8 mouse cellular contexts compared by ENCODE assay signal in genomic region chr10:69185894-69186893, GRCm38 (mm10). TPM values are rescaled to one million over a fixed set of nuclear protein-coding genes. Genes with fewer than 3 reads are reported as not detected.
A peak's percentile ranks its signal among the peaks of the same experiment; 100 is the strongest.
DNase-seq lines count a peak whose midpoint lies in the region; ATAC-seq lines count a peak whose summit lies in the region.

No protein-coding gene starts in this region.

- 26% methylated on average over 21 of the region's 21 CpGs for WGBS in heart, embryonic 13.5 days
- 27% methylated on average over 21 of the region's 21 CpGs for WGBS in liver, embryonic 11.5 days
- 13% methylated on average over 21 of the region's 21 CpGs for WGBS in stomach, embryonic 16.5 days

- H3K9ac ChIP-seq in heart, embryonic 13.5 days: peak overlapping the region; percentile 66
- no peak overlapping the region for H3K9ac ChIP-seq in liver, embryonic 11.5 days (ENCODE audit: low read depth, low read length)
- peak overlapping the region; percentile 56; the same call in 1 of the 2 replicates for H3K9ac ChIP-seq in stomach, embryonic 16.5 days (ENCODE audit: low read length)

- H3K4me3 ChIP-seq in heart, embryonic 13.5 days: peak overlapping the region; percentile 45
- H3K4me3 ChIP-seq in liver, embryonic 11.5 days (ENCODE audit: low read depth, low read length): peak overlapping the region; percentile 17; the same call in 1 of the 2 replicates
- H3K4me3 ChIP-seq in stomach, embryonic 16.5 days (replicated peaks; ENCODE audit: low read length): peak overlapping the region; percentile 43

- H3K9me3 ChIP-seq in heart, embryonic 13.5 days: no peaks in the 10 kb centered on the region
- no peaks in the 10 kb centered on the region for H3K9me3 ChIP-seq in liver, embryonic 11.5 days (ENCODE audit: control insufficient read depth, low read length)
- H3K9me3 ChIP-seq in stomach, embryonic 16.5 days (replicated peaks; ENCODE audit: control insufficient read depth, low read length): 0 out of 2 replicates have a peak, but pooled peaks cover 4% of the 10 kb centered on the region

- H3K36me3 ChIP-seq in heart, embryonic 13.5 days: no peaks in the 10 kb centered on the region
- no peaks in the 10 kb centered on the region for H3K36me3 ChIP-seq in liver, embryonic 11.5 days (ENCODE audit: control insufficient read depth, insufficient read depth, low read length)
- H3K36me3 ChIP-seq in stomach, embryonic 16.5 days (ENCODE audit: control insufficient read depth, insufficient read depth, low read length): no peaks in the 10 kb centered on the region

- H3K27me3 ChIP-seq in heart, embryonic 13.5 days (replicated peaks): no peaks in the 10 kb centered on the region
- H3K27me3 ChIP-seq in liver, embryonic 11.5 days (replicated peaks; ENCODE audit: control insufficient read depth, insufficient read depth, low read length): no peaks in the 10 kb centered on the region
- no peaks in the 10 kb centered on the region for H3K27me3 ChIP-seq in stomach, embryonic 16.5 days (ENCODE audit: control insufficient read depth, insufficient read depth, low read length)

- H3K4me2 ChIP-seq in heart, embryonic 13.5 days: peak overlapping the region; percentile 64
- peak overlapping the region; percentile 47 for H3K4me2 ChIP-seq in liver, embryonic 11.5 days
- H3K4me2 ChIP-seq in stomach, embryonic 16.5 days (ENCODE audit: low read depth, low read length): peak overlapping the region; percentile 56

- peaks cover 8% of the 10 kb centered on the region for H3K4me1 ChIP-seq in heart, embryonic 13.5 days
- H3K4me1 ChIP-seq in liver, embryonic 11.5 days (replicated peaks; ENCODE audit: control insufficient read depth, insufficient read depth, low read length): no peaks in the 10 kb centered on the region
- peaks cover 14% of the 10 kb centered on the region for H3K4me1 ChIP-seq in stomach, embryonic 16.5 days (ENCODE audit: control insufficient read depth, insufficient read depth, low read length)

- peak overlapping the region; percentile 64 for H3K27ac ChIP-seq in heart, embryonic 13.5 days (replicated peaks)
- no peak overlapping the region; the same call in 1 of the 2 replicates for H3K27ac ChIP-seq in liver, embryonic 11.5 days (ENCODE audit: low read depth, low read length)
- peak overlapping the region; percentile 99 for H3K27ac ChIP-seq in stomach, embryonic 16.5 days (ENCODE audit: low read length)

- peak; percentile 81 for DNase-seq in A20 (ENCODE audit: low read depth, low spot score)
- peak; percentile 93 for DNase-seq in brain, adult 2 months (ENCODE audit: low read depth, low spot score)
- peak; percentile 89 for DNase-seq in fibroblast of lung, adult 2 months (ENCODE audit: low read depth)
- peak; percentile 85 for DNase-seq in kidney, postnatal 10 days
- DNase-seq in liver, embryonic 11.5 days (ENCODE audit: low spot score): peak; percentile 49
- DNase-seq in naive thymus-derived CD4-positive, alpha-beta T cell, adult 2 months (ENCODE audit: low read depth): peak; percentile 60

- ATAC-seq in heart, embryonic 13.5 days (ENCODE audit: extremely low read depth, insufficient number of reproducible peaks, low FRiP score, low TSS enrichment): no peak
- no peak for ATAC-seq in liver, embryonic 11.5 days (replicated peaks; ENCODE audit: low FRiP score)
- ATAC-seq in stomach, embryonic 16.5 days (ENCODE audit: insufficient read depth, low FRiP score): peak; percentile 90

RNA-seq across cellular contexts. Expression of gene A930033H14Rik, which starts 26.7 kb away (rescaled TPM):
- polyA plus RNA-seq in heart, embryonic 13.5 days (2015; fragmentation: Nextera tagmentation; extraction: Ambion mirVana): 1.6 TPM in 2 replicates
- polyA plus RNA-seq in liver, embryonic 11.5 days (2014; fragmentation: Nextera tagmentation; extraction: Ambion mirVana): 1.1 and 1.6 TPM in 2 replicates
- 1.8 and 2.0 TPM in 2 replicates for polyA plus RNA-seq in stomach, embryonic 16.5 days (2015; fragmentation: Nextera tagmentation; extraction: Ambion mirVana)

RNA-seq across cellular contexts. Expression of gene Rhobtb1, which starts 35.0 kb away (rescaled TPM):
- 29.2 and 30.9 TPM in 2 replicates for polyA plus RNA-seq in heart, embryonic 13.5 days (2015; fragmentation: Nextera tagmentation; extraction: Ambion mirVana)
- polyA plus RNA-seq in liver, embryonic 11.5 days (2014; fragmentation: Nextera tagmentation; extraction: Ambion mirVana): 16.1 and 17.4 TPM in 2 replicates
- polyA plus RNA-seq in stomach, embryonic 16.5 days (2015; fragmentation: Nextera tagmentation; extraction: Ambion mirVana): 28.1 and 33.2 TPM in 2 replicates
